8 mouse cellular contexts compared by ENCODE assay signal in the genomic region with DNA sequence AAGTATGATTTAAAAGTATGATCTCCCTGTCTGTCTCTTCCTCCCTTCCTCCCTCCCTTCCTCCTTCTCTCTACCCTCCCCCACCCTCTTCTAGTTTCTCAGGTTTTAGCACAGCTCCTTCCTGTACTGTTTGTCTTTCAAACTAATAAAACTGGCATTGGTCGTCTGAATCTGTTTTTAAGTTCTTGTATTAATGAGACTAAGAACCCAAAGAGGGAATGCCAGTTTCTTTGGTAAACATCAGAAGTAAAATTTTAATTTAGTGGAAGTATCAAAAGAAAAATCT. TPM values are rescaled to one million over a fixed set of nuclear protein-coding genes. Genes with fewer than 3 reads are reported as not detected.
DNase-seq lines count a peak whose midpoint lies in the region; ATAC-seq and TF ChIP-seq lines count a peak whose summit lies in the region.

No protein-coding gene starts in this region.

- 9% methylated on average over 1 of the region's 1 CpGs for WGBS in embryonic facial prominence, embryonic 10.5 days
- 2% methylated on average over 1 of the region's 1 CpGs for WGBS in intestine, embryonic 16.5 days
- 0% methylated on average over 1 of the region's 1 CpGs for whole genome bisulfite sequencing in neural tube, embryonic 14.5 days

- peak overlapping the region; percentile 65 for H3K4me2 ChIP-seq in intestine, embryonic 16.5 days (ENCODE audit: low read depth, low read length)
- peak overlapping the region; percentile 62 for H3K4me2 ChIP-seq in neural tube, embryonic 14.5 days (ENCODE audit: low read depth, low read length)

- ATAC-seq in intestine, embryonic 16.5 days, result no peak
- ATAC-seq in neural tube, embryonic 14.5 days (ENCODE audit: low read depth), result no peak

- H3K36me3 ChIP-seq in embryonic facial prominence, embryonic 10.5 days (replicated peaks), result no peaks in the 10 kb centered on the region
- no peaks in the 10 kb centered on the region for H3K36me3 ChIP-seq in intestine, embryonic 16.5 days (ENCODE audit: control insufficient read depth, insufficient read depth, low read length)
- no peaks in the 10 kb centered on the region for H3K36me3 ChIP-seq in neural tube, embryonic 14.5 days (ENCODE audit: control insufficient read depth, insufficient read depth, low read length)

- H3K27ac ChIP-seq in layer of hippocampus, adult 2 months, result no peak overlapping the region
- peak overlapping the region; percentile 94 for H3K27ac ChIP-seq in embryonic facial prominence, embryonic 10.5 days (replicated peaks)
- H3K27ac ChIP-seq in intestine, embryonic 16.5 days (ENCODE audit: low read length), result peak overlapping the region; percentile 95
- H3K27ac ChIP-seq in neural tube, embryonic 14.5 days (ENCODE audit: low read depth, low read length), result no peak overlapping the region; the same call in 1 of the 2 replicates

- no peaks in the 10 kb centered on the region for H3K9me3 ChIP-seq in embryonic facial prominence, embryonic 10.5 days
- H3K9me3 ChIP-seq in intestine, embryonic 16.5 days (ENCODE audit: control insufficient read depth, low read length), result no peaks in the 10 kb centered on the region
- H3K9me3 ChIP-seq in neural tube, embryonic 14.5 days (ENCODE audit: control insufficient read depth, low read length), result no peaks in the 10 kb centered on the region

- DNase-seq in layer of hippocampus, adult 2 months (ENCODE audit: low spot score in 2 of 2), result no peak
- no peak for DNase-seq in layer of hippocampus, postnatal 36 days
- DNase-seq in embryonic facial prominence, embryonic 10.5 days (ENCODE audit: low spot score), result no peak
- DNase-seq in ovary, postnatal 14 days (ENCODE audit: low spot score), result no peak
- no peak for DNase-seq in frontal cortex, postnatal 36 days (ENCODE audit: low spot score in 2 of 2)
- no peak for DNase-seq in frontal cortex, postnatal 14 days (ENCODE audit: low spot score in 2 of 2)

- TF ChIP-seq CTCF in layer of hippocampus, adult 2 months (conservative IDR thresholded peaks at IDR 0.05), result no peak

- peaks cover 30% of the 10 kb centered on the region for H3K4me1 ChIP-seq in embryonic facial prominence, embryonic 10.5 days
- peaks cover 16% of the 10 kb centered on the region for H3K4me1 ChIP-seq in intestine, embryonic 16.5 days (ENCODE audit: control insufficient read depth, insufficient read depth, low read length)
- H3K4me1 ChIP-seq in neural tube, embryonic 14.5 days (ENCODE audit: control insufficient read depth, insufficient read depth, low read length), result peaks cover 21% of the 10 kb centered on the region

- H3K27me3 ChIP-seq in embryonic facial prominence, embryonic 10.5 days (replicated peaks; ENCODE audit: low read depth, poor library complexity, severe bottlenecking), result no peaks in the 10 kb centered on the region
- no peaks in the 10 kb centered on the region for H3K27me3 ChIP-seq in intestine, embryonic 16.5 days (replicated peaks; ENCODE audit: control insufficient read depth, insufficient read depth, low read length)
- no peaks in the 10 kb centered on the region for H3K27me3 ChIP-seq in neural tube, embryonic 14.5 days (ENCODE audit: control insufficient read depth, insufficient read depth, low read length)

- H3K9ac ChIP-seq in intestine, embryonic 16.5 days (ENCODE audit: low read depth, low read length), result peak overlapping the region; percentile 64
- no peak overlapping the region for H3K9ac ChIP-seq in neural tube, embryonic 14.5 days (replicated peaks; ENCODE audit: low read depth, low read length)

- peak overlapping the region; percentile 64; the same call in 1 of the 2 replicates for H3K4me3 ChIP-seq in layer of hippocampus, adult 2 months
- peak overlapping the region; percentile 65 for H3K4me3 ChIP-seq in embryonic facial prominence, embryonic 10.5 days
- H3K4me3 ChIP-seq in intestine, embryonic 16.5 days (ENCODE audit: low read length), result peak overlapping the region; percentile 42
- H3K4me3 ChIP-seq in neural tube, embryonic 14.5 days (ENCODE audit: low read depth, low read length), result 0 out of 2 replicates have a peak overlapping the region, but pooled peaks have one; percentile 46

RNA-seq across cellular contexts. Expression of a gene that starts 5.5 kb away (rescaled TPM):
- total RNA-seq in layer of hippocampus, adult 2 months (2021), result 100 to 1,000 TPM; 140 to 146 TPM
- total RNA-seq in layer of hippocampus, postnatal 36 days (2021), result 100 to 1,000 TPM; 132 to 135 TPM
- 97.2 and 97.7 TPM in 2 replicates for polyA plus RNA-seq in embryonic facial prominence, embryonic 10.5 days (2016; fragmentation: Nextera tagmentation; extraction: Ambion mirVana)
- polyA plus RNA-seq in intestine, embryonic 16.5 days (2015; fragmentation: Nextera tagmentation; extraction: Ambion mirVana), result 61.7 and 73.9 TPM in 2 replicates
- polyA plus RNA-seq in neural tube, embryonic 14.5 days (2014; fragmentation: Nextera tagmentation; extraction: Ambion mirVana), result 23.6 and 25.2 TPM in 2 replicates

RNA-seq across cellular contexts. Expression of a gene that starts 11.3 kb away (rescaled TPM):
- 10 to 100 TPM; 12.1 to 13.0 TPM for total RNA-seq in layer of hippocampus, adult 2 months (2021)
- total RNA-seq in layer of hippocampus, postnatal 36 days (2021), result 10 to 100 TPM; 12.8 to 15.5 TPM
- polyA plus RNA-seq in embryonic facial prominence, embryonic 10.5 days (2016; fragmentation: Nextera tagmentation; extraction: Ambion mirVana), result 9.3 and 10.5 TPM in 2 replicates
- 3.8 and 4.8 TPM in 2 replicates for polyA plus RNA-seq in intestine, embryonic 16.5 days (2015; fragmentation: Nextera tagmentation; extraction: Ambion mirVana)
- polyA plus RNA-seq in neural tube, embryonic 14.5 days (2014; fragmentation: Nextera tagmentation; extraction: Ambion mirVana), result 0.50 and 1.1 TPM in 2 replicates

RNA-seq across cellular contexts. Expression of a gene that starts 12.7 kb away (rescaled TPM):
- total RNA-seq in layer of hippocampus, adult 2 months (2021), result 10 to 100 TPM in 1 of 2 experiments, 1 to 10 TPM in 1; 5.0 to 13.0 TPM
- 1 to 10 TPM; 5.2 to 9.9 TPM for total RNA-seq in layer of hippocampus, postnatal 36 days (2021)
- polyA plus RNA-seq in embryonic facial prominence, embryonic 10.5 days (2016; fragmentation: Nextera tagmentation; extraction: Ambion mirVana), result 0.97 and 3.8 TPM in 2 replicates
- polyA plus RNA-seq in intestine, embryonic 16.5 days (2015; fragmentation: Nextera tagmentation; extraction: Ambion mirVana), result 0.65 and 2.7 TPM in 2 replicates
- polyA plus RNA-seq in neural tube, embryonic 14.5 days (2014; fragmentation: Nextera tagmentation; extraction: Ambion mirVana), result 1.1 TPM in 1 of 2 replicates, not detected in the other

RNA-seq across cellular contexts. Expression of a gene that starts 12.9 kb away (rescaled TPM):
- 10 to 100 TPM; 22.8 to 29.6 TPM for total RNA-seq in layer of hippocampus, adult 2 months (2021)
- total RNA-seq in layer of hippocampus, postnatal 36 days (2021), result 10 to 100 TPM; 30.2 to 30.9 TPM
- 4.0 and 4.8 TPM in 2 replicates for polyA plus RNA-seq in embryonic facial prominence, embryonic 10.5 days (2016; fragmentation: Nextera tagmentation; extraction: Ambion mirVana)
- polyA plus RNA-seq in intestine, embryonic 16.5 days (2015; fragmentation: Nextera tagmentation; extraction: Ambion mirVana), result 0.62 and 2.1 TPM in 2 replicates
- polyA plus RNA-seq in neural tube, embryonic 14.5 days (2014; fragmentation: Nextera tagmentation; extraction: Ambion mirVana), result 0.94 TPM in 1 of 2 replicates, not detected in the other

RNA-seq across cellular contexts. Expression of a gene that starts 15.7 kb away (rescaled TPM):
- total RNA-seq in layer of hippocampus, adult 2 months (2021), result 10 to 100 TPM; 74.0 to 78.9 TPM
- 10 to 100 TPM; 74.7 to 86.4 TPM for total RNA-seq in layer of hippocampus, postnatal 36 days (2021)
- 7.0 and 9.8 TPM in 2 replicates for polyA plus RNA-seq in embryonic facial prominence, embryonic 10.5 days (2016; fragmentation: Nextera tagmentation; extraction: Ambion mirVana)
- 8.7 and 8.8 TPM in 2 replicates for polyA plus RNA-seq in intestine, embryonic 16.5 days (2015; fragmentation: Nextera tagmentation; extraction: Ambion mirVana)
- 0.75 and 1.1 TPM in 2 replicates for polyA plus RNA-seq in neural tube, embryonic 14.5 days (2014; fragmentation: Nextera tagmentation; extraction: Ambion mirVana)

Comparison
In these comparisons a context has a peak if more than half of its experiments do, and no peak if none do; other contexts are left out.
1. H3K27ac ChIP-seq: peak in embryonic facial prominence, embryonic 10.5 days (single experiment) and intestine, embryonic 16.5 days (single experiment); none in layer of hippocampus, adult 2 months (single experiment) and neural tube, embryonic 14.5 days (single experiment).
2. Peak in every context shown above with its lines, with median percentiles within 50 percentile points of each other: H3K4me3 ChIP-seq.